18 mouse cellular contexts compared by ENCODE assay signal in the genomic region with DNA sequence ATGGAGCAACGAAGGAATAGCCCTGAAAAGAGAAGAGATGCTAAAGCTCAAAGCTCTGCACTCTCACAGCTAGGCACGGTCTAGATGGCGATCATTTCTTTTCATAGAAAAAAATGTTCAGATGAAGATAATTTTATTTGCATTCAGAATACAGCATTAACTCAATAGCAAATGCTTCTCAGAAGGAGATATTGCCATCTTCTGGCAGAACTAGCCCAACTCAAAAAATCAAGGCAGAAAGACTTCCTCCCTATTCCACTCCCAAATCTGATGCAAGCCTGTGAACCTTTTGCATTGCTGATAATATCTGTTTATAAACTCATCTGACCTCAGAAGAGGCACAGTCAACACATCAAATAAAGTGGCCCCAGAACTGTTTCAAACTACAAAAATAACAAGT. TPM values are rescaled to one million over a fixed set of nuclear protein-coding genes. Genes with fewer than 3 reads are reported as not detected.
DNase-seq lines count a peak whose midpoint lies in the region; ATAC-seq and TF ChIP-seq lines count a peak whose summit lies in the region.
"Had no signal": no experiment of that assay in that cellular context is flagged by ENCODE, and none has a peak within 500 bp of the region (broad histone marks: within the 10 kb centered on the region; RNA-seq: fewer than 3 reads in every experiment).

No protein-coding gene starts in this region.

- no peaks in the 10 kb centered on the region for H3K9me3 ChIP-seq in forebrain, embryonic 14.5 days (replicated peaks; ENCODE audit: control insufficient read depth, low read length)
- no peaks in the 10 kb centered on the region for H3K9me3 ChIP-seq in forebrain, embryonic 12.5 days
- H3K9me3 ChIP-seq in kidney, postnatal 0 days (replicated peaks; ENCODE audit: low read length): no peaks in the 10 kb centered on the region
- H3K9me3 ChIP-seq: forebrain, embryonic 13.5 days; hindbrain, embryonic 15.5 days; limb, embryonic 10.5 days; liver, embryonic 12.5 days; neural tube, embryonic 15.5 days had no signal

- H3K4me1 ChIP-seq in forebrain, embryonic 14.5 days (ENCODE audit: control insufficient read depth, insufficient read depth, low read length): no peaks in the 10 kb centered on the region
- no peaks in the 10 kb centered on the region for H3K4me1 ChIP-seq in forebrain, embryonic 12.5 days
- H3K4me1 ChIP-seq in kidney, postnatal 0 days (replicated peaks; ENCODE audit: insufficient read depth, low read length): no peaks in the 10 kb centered on the region
- H3K4me1 ChIP-seq: forebrain, embryonic 13.5 days; hindbrain, embryonic 15.5 days; limb, embryonic 10.5 days; liver, embryonic 12.5 days; neural tube, embryonic 15.5 days had no signal

- H3K4me3 ChIP-seq in forebrain, embryonic 14.5 days (ENCODE audit: low read depth, low read length): no peak overlapping the region
- no peak overlapping the region for H3K4me3 ChIP-seq in forebrain, embryonic 12.5 days (replicated peaks)
- H3K4me3 ChIP-seq in kidney, postnatal 0 days (replicated peaks; ENCODE audit: low read depth, low read length): no peak overlapping the region
- H3K4me3 ChIP-seq: forebrain, embryonic 13.5 days; hindbrain, embryonic 15.5 days; limb, embryonic 10.5 days; liver, embryonic 12.5 days; neural tube, embryonic 15.5 days had no signal

- TF ChIP-seq CTCF in kidney, postnatal 0 days (IDR thresholded peaks at IDR 0.05; ENCODE audit: low read depth): peak; percentile 57

- H3K4me2 ChIP-seq in forebrain, embryonic 14.5 days (ENCODE audit: low read length): no peak overlapping the region
- H3K4me2 ChIP-seq in forebrain, embryonic 12.5 days: no peak overlapping the region
- H3K4me2 ChIP-seq in kidney, postnatal 0 days (ENCODE audit: low read length): no peak overlapping the region
- H3K4me2 ChIP-seq: forebrain, embryonic 13.5 days; hindbrain, embryonic 15.5 days; liver, embryonic 12.5 days; neural tube, embryonic 15.5 days had no signal

- DNase-seq in forebrain, embryonic 14.5 days (ENCODE audit: low spot score): peak; percentile 10
- DNase-seq in kidney, postnatal 0 days (ENCODE audit: low spot score): no peak
- DNase-seq in kidney, postnatal 36 days: no peak
- peak; percentile 23 to 36 for DNase-seq in right cerebral cortex, adult 2 months (ENCODE audit: low spot score in 2 of 2)
- DNase-seq in right cerebral cortex, postnatal 10 days (ENCODE audit: low spot score in 2 of 2): no peak
- peak; percentile 43 for DNase-seq in telencephalon, adult 2 months (ENCODE audit: low read depth, low spot score)
- no peak for DNase-seq in gastrocnemius, postnatal 4 days (ENCODE audit: low spot score in 2 of 2)
- DNase-seq: cerebellum, adult 9-11 months; embryo, embryonic 11 days; heart, postnatal 10 days; kidney, adult 9 months; lung, postnatal 14 days had no signal

- ATAC-seq in forebrain, embryonic 14.5 days: no peak
- ATAC-seq in forebrain, embryonic 12.5 days (ENCODE audit: low FRiP score): no peak
- no peak for ATAC-seq in kidney, postnatal 0 days (replicated peaks; ENCODE audit: low FRiP score, low read depth)
- ATAC-seq: forebrain, embryonic 13.5 days; liver, embryonic 12.5 days had no signal

- H3K27ac ChIP-seq in forebrain, embryonic 14.5 days (ENCODE audit: low read depth, low read length): no peak overlapping the region
- H3K27ac ChIP-seq in forebrain, embryonic 12.5 days: no peak overlapping the region
- no peak overlapping the region for H3K27ac ChIP-seq in kidney, postnatal 0 days
- H3K27ac ChIP-seq: forebrain, embryonic 13.5 days; hindbrain, embryonic 15.5 days; limb, embryonic 10.5 days; liver, embryonic 12.5 days; neural tube, embryonic 15.5 days had no signal

- 86% methylated on average over 3 of the region's 3 CpGs for WGBS in forebrain, embryonic 14.5 days
- WGBS in forebrain, embryonic 12.5 days: 89% methylated on average over 3 of the region's 3 CpGs
- 78% methylated on average over 3 of the region's 3 CpGs for WGBS in kidney, postnatal 0 days

- no peaks in the 10 kb centered on the region for H3K27me3 ChIP-seq in forebrain, embryonic 14.5 days (replicated peaks; ENCODE audit: control insufficient read depth, insufficient read depth, low read length)
- no peaks in the 10 kb centered on the region for H3K27me3 ChIP-seq in forebrain, embryonic 12.5 days
- no peaks in the 10 kb centered on the region for H3K27me3 ChIP-seq in kidney, postnatal 0 days (ENCODE audit: insufficient read depth, low read length)
- H3K27me3 ChIP-seq: forebrain, embryonic 13.5 days; hindbrain, embryonic 15.5 days; liver, embryonic 12.5 days; neural tube, embryonic 15.5 days had no signal

- no peak overlapping the region for H3K9ac ChIP-seq in forebrain, embryonic 14.5 days (ENCODE audit: low read length)
- no peak overlapping the region for H3K9ac ChIP-seq in forebrain, embryonic 12.5 days
- H3K9ac ChIP-seq in kidney, postnatal 0 days (ENCODE audit: low read depth, low read length): no peak overlapping the region
- H3K9ac ChIP-seq: forebrain, embryonic 13.5 days; hindbrain, embryonic 15.5 days; liver, embryonic 12.5 days; neural tube, embryonic 15.5 days had no signal

- H3K36me3 ChIP-seq in forebrain, embryonic 14.5 days (ENCODE audit: control insufficient read depth, insufficient read depth, low read length): peaks cover 8% of the 10 kb centered on the region; the same call in 1 of the 2 replicates
- H3K36me3 ChIP-seq in forebrain, embryonic 12.5 days (replicated peaks): no peaks in the 10 kb centered on the region
- H3K36me3 ChIP-seq in kidney, postnatal 0 days (ENCODE audit: insufficient read depth, low read length): peaks cover 4% of the 10 kb centered on the region; the same call in 1 of the 2 replicates
- H3K36me3 ChIP-seq: limb, embryonic 10.5 days had no signal

RNA-seq across cellular contexts. Expression of a gene that starts 55.1 kb away (rescaled TPM):
- 6.0 and 6.3 TPM in 2 replicates for polyA plus RNA-seq in forebrain, embryonic 14.5 days (2014; fragmentation: Nextera tagmentation; extraction: Ambion mirVana)
- 5.1 and 5.8 TPM in 2 replicates for polyA plus RNA-seq in forebrain, embryonic 12.5 days (2016; fragmentation: Nextera tagmentation; extraction: Ambion mirVana)
- polyA plus RNA-seq in kidney, postnatal 0 days (2015; fragmentation: Nextera tagmentation; extraction: Ambion mirVana): 5.0 and 6.1 TPM in 2 replicates
- total RNA-seq in gastrocnemius, postnatal 4 days (2021): 10 to 100 TPM; 56.6 to 59.0 TPM

Comparison
In these comparisons a context has a peak if more than half of its experiments do, and no peak if none do; other contexts are left out.
1. DNase-seq: peak in forebrain, embryonic 14.5 days (single experiment), right cerebral cortex, adult 2 months (2 of 2) and telencephalon, adult 2 months (single experiment); none in kidney, postnatal 0 days (single experiment), kidney, postnatal 36 days (0 of 2), right cerebral cortex, postnatal 10 days (0 of 2) and gastrocnemius, postnatal 4 days (0 of 2).